Mouse (Mus musculus): ENCODE data around the gene Phkb.

Gene Phkb

GRCm38 (mm10) chr8:85958391-85958790 lies 117.6 kb downstream of the Phkb start:
- DNase-seq, result no peak

GRCm38 (mm10) chr8:85959880-85960279 lies 119.1 kb downstream of the Phkb start:
- no peak for DNase-seq

- DNase-seq, result no peak
Measured at GRCm38 (mm10) chr8:85977588-85978077, 136.9 kb downstream of the Phkb start.

GRCm38 (mm10) chr8:85992911-85993310 lies 152.2 kb downstream of the Phkb start:
- no peak for DNase-seq

GRCm38 (mm10) chr8:85993661-85994060 lies 152.9 kb downstream of the Phkb start:
- DNase-seq, result no peak

GRCm38 (mm10) chr8:85995971-85996370 lies 155.2 kb downstream of the Phkb start:
- no peak for DNase-seq

- DNase-seq, result no peak
Measured at GRCm38 (mm10) chr8:86006485-86006884, 165.7 kb downstream of the Phkb start.

- no peak for DNase-seq
Measured at GRCm38 (mm10) chr8:86016806-86017205, 176.0 kb downstream of the Phkb start.

GRCm38 (mm10) chr8:86028646-86029312 lies 188.0 kb downstream of the Phkb start:
- DNase-seq, result peak; percentile 76

GRCm38 (mm10) chr8:86029451-86029850 lies 188.7 kb downstream of the Phkb start:
- no peak for DNase-seq

GRCm38 (mm10) chr8:86034662-86035365 lies 194.1 kb downstream of the Phkb start:
- no peak for DNase-seq

GRCm38 (mm10) chr8:86035371-86035770 lies 194.6 kb downstream of the Phkb start:
- no peak for DNase-seq

GRCm38 (mm10) chr8:86038462-86038861 lies 197.7 kb downstream of the Phkb start:
- DNase-seq, result peak; percentile 73

GRCm38 (mm10) chr8:86042049-86042448 lies 201.3 kb downstream of the Phkb start:
- DNase-seq, result no peak

GRCm38 (mm10) chr8:86050882-86051281 lies 210.1 kb downstream of the Phkb start:
- no peak for DNase-seq

GRCm38 (mm10) chr8:86052003-86052402 lies 211.2 kb downstream of the Phkb start:
- DNase-seq, result no peak

- DNase-seq, result no peak
Measured at GRCm38 (mm10) chr8:86058618-86059017, 217.9 kb downstream of the Phkb start.

- DNase-seq, result no peak
Measured at GRCm38 (mm10) chr8:86059130-86059529, 218.4 kb downstream of the Phkb start.

GRCm38 (mm10) chr8:86063411-86063810 lies 222.7 kb downstream of the Phkb start:
- DNase-seq, result peak; percentile 48

- DNase-seq, result no peak
Measured at GRCm38 (mm10) chr8:86079433-86079832, 238.7 kb downstream of the Phkb start.

GRCm38 (mm10) chr8:86083346-86083745 lies 242.6 kb downstream of the Phkb start:
- no peak for DNase-seq

- no peak for DNase-seq
Measured at GRCm38 (mm10) chr8:86086791-86087190, 246.0 kb downstream of the Phkb start.

- no peak for DNase-seq
Measured at GRCm38 (mm10) chr8:86087468-86087867, 246.7 kb downstream of the Phkb start.

- DNase-seq, result no peak
Measured at GRCm38 (mm10) chr8:86090666-86091065, 249.9 kb downstream of the Phkb start.
